Mouse (Mus musculus): ENCODE data around the gene Larp4b.
"Not testable (repeated sequence)": the region's sequence is repeated elsewhere in the genome, so short reads cannot be mapped to it uniquely, and the experiment has no call there.

The Larp4b gene

GRCm38 (mm10) chr13:9093316-9094155 is at the start of gene Larp4b:
Larp4b (plus strand) TSS chr13:9093881.
- DNase-seq, result peak; percentile 98

DNA sequence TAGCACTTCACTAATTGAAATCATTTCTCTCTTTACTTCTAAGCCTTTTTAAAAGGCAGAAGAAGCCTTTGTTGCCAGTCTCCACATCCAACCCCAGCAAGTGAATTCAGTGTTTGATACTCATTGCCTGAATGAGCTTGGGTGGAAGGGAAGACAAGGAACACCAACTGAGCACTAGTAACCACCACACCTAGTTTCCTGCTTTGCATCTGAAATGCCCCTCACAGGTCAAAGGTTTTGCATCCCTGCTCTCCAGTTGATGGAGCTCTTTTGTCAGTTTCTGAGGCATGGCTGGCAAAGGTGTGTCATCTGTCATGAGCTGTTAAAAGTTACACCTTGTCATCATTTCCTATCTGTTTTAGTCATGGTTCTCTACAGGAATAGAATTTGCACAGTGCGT is 49.0 kb upstream of the Larp4b start:
- DNase-seq, result no peak

DNA sequence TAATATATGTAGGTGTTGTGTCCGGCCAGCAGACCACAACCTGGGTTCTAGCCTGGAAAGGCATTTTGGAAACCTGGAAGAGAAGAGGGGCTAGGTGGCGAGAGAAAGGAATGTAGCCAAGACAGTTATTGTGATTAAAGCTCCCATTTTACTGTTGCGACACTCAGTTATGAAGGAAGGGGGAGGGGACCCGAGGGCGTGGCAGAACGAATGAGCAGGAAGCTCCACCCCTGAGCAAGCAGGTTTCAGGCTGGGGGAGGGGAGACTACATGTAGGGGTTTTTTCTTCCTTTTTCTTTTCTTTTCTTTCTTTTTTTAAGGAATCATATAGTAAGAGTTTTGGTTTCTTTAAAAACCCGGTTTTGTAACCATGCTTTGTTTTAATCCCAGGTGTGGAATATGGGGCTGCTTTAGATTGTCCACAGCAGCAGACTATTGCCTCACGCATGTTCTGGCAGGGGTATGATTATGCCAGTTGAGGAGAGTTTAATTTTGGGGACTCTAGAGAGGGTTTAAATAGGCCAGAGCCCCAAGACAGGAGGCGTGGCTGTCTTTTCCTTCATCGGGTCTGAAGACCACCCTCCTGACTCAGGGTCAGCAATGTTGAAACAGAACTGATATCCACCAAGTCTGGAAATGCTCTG is 41.5 kb upstream of the Larp4b start:
- not testable (repeated sequence) for DNase-seq

GRCm38 (mm10) chr13:9057277-9057676 is 36.4 kb upstream of the Larp4b start:
- no peak for DNase-seq

- DNase-seq, result no peak
Observed at GRCm38 (mm10) chr13:9058706-9059105, 35.0 kb upstream of the Larp4b start.

- DNase-seq, result no peak
Observed at GRCm38 (mm10) chr13:9061394-9061793, 32.3 kb upstream of the Larp4b start.

DNA sequence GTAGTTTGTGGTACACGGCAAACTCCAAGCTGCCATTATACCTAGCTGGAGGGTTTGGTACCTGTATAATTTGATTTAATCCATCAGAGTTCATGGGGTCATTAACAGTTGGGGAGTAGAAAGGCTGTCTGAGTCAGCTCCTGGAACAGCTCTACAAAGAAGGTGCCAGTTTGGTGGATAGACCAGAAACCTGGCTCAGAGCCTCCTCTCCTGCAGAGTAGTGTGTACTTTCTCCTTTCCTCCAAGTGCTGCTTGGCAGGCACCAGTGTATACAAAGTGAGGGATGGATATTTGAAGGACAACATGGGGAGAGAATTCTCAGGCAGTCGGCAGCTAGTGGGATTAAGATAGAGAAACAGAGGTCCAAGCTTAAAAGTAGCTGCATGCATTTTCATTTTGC is 29.5 kb upstream of the Larp4b start:
- peak; percentile 20 for DNase-seq

GRCm38 (mm10) chr13:9066107-9066506 is 27.6 kb upstream of the Larp4b start:
- DNase-seq, result no peak

DNA sequence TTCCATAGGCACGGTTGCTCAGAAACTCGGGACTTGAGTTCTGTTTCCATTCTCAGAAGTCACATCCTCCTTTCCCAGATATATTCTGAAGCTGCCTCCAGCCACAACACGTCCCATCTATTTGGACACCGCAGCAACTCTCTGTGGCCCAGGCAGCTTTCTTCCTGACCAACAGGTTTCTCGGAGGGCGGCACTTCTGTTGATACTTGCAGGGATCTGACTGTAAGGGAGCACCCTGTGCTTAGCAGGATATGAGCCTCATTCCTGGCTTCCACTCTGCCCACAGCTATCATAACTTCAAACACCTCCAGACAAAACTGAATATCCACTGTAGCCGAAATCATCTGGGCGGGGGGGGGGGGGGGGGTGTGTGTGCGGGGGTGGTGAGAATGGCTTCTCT is 22.7 kb upstream of the Larp4b start:
- no peak for DNase-seq

GRCm38 (mm10) chr13:9073818-9074217 is 19.9 kb upstream of the Larp4b start:
- DNase-seq, result no peak

GRCm38 (mm10) chr13:9075825-9076592 is 17.7 kb upstream of the Larp4b start:
- no peak for DNase-seq

GRCm38 (mm10) chr13:9082128-9082883 is 11.4 kb upstream of the Larp4b start:
- no peak for DNase-seq

DNA sequence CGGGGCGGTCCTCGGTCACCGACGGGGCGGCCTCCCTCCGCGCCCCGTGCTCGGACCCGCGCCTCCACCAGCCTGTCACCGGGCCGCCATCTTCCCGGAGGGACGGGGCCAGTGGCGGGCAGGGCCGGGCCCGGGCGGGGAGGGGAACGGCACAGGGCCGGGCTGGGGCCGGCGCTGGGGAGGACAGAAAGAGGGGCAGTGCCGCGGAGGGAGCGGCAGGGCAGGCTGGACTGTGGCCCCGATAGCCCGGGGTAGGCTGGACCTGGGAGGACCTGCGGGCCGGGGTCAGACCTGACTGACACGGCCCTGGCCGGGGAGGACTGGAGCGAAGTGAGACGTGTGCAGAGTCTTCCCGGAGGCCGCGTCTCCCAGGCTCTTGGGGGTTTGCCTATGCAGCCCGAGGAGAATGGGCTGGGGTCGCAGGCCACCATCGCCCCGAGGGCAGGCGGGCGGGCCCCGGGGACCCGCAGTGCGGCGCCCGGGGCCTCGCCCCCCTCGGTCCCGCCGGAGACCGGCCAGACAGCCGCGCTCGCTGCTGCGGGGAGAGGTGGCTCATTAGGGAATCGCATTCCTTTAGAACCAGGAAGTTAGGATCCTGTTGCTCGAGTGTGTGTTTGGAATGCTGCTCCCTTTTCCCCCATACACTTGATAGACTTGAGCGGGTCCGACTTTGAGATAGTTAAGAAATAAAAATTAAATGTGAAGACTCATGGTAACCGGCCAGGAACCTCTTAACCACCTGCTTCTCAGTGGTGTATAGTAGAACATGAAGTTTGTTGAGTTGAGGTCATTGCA is 702 bp downstream of the Larp4b start:
- peak; percentile 65 for DNase-seq

GRCm38 (mm10) chr13:9099289-9099688 is 5.6 kb downstream of the Larp4b start:
- no peak for DNase-seq

DNA sequence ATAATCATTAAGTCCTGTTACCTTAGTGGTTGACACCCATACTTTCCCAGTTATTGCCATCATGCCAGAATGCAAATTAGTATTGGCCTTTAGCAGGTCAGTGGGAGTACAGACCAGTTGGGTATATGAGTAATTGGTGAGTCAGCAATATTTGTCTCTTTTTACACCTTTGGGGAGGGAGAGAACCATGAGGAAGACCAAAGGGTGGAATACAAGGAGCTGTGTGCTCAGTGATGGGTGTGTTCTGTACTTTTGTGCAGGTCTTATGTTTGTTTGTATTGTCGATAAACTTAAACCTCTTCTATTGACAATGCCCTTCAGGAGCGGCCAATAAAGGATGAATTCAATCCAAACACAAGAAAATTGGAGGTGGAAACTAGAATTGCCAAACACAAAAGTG is 6.8 kb downstream of the Larp4b start:
- DNase-seq, result no peak

DNA sequence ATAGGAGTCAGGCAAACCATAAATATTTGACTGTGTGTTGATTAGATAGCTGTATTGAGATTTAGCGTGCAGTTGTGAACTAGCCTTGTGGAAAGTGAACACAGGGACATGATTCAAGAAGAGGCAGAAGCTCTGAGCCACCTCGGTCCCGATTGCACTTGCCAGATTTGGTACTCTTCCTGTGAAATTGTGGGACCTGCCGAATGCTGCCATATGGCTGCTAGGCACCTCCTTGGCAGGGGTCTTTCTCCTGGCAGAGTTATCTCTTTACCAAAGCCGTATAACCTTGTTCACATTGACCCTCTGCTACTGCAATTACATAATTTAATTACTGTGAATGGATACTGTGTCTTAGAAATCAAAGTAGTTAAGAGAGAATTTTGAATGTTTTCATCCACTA is 12.6 kb downstream of the Larp4b start:
- peak; percentile 38 for DNase-seq

- DNase-seq, result no peak
Observed at GRCm38 (mm10) chr13:9106992-9107858, 13.5 kb downstream of the Larp4b start.

DNA sequence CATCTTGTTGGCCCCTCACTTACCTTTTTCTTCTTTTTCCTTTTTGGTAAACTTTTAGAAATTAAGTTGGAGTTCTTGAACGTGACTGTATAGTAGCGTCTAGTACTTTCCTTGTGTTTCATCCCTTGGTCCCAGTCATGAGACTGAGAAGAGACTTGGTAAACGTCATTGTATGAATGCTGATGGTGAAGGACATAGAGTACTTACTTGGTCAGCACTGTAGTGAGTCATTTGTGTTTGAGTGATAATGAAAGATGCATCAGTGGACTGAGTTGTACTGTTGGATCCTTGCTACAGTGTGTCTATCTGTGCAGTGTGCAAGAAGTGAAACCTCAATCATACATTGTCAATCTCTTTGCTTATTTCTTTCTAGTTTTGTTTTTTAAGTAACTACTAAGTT is 20.1 kb downstream of the Larp4b start:
- no peak for DNase-seq

GRCm38 (mm10) chr13:9120835-9121542 is 27.3 kb downstream of the Larp4b start:
- no peak for DNase-seq

GRCm38 (mm10) chr13:9122045-9122444 is 28.4 kb downstream of the Larp4b start:
- DNase-seq, result no peak

All from cerebellum, adult 11-12 months (tissue).